Mouse (Mus musculus): Measurements from ENCODE around the gene Smtnl1. TPM values are rescaled to one million over a fixed set of nuclear protein-coding genes. Genes with fewer than 3 reads are reported as not detected.
A peak's percentile ranks its signal among the peaks of the same experiment; 100 is the strongest.

Smtnl1 gene
- polyA plus RNA-seq, 1 experiment from 2014 or later: 0.50 TPM

GRCm38 (mm10) chr2:84826488-84827282 is 4.2 kb upstream of the Smtnl1 start, which contains the start of gene Timm10:
TSS of gene Timm10 (plus strand) at chr2:84826997.
- ATAC-seq (ENCODE audit: low read depth): peak; percentile 79
- peak within 1 kb of the TSS; percentile 99 for H3K4me2 ChIP-seq (ENCODE audit: low read depth, low read length)
- WGBS (ENCODE audit: insufficient replicate concordance): under 1% methylated on average over 34 of the region's 34 CpGs
- peak within 1 kb of the TSS; percentile 95 for H3K27ac ChIP-seq (ENCODE audit: low read length)
- peaks cover 21% of the 10 kb centered on the region for H3K27me3 ChIP-seq (ENCODE audit: control insufficient read depth, insufficient read depth, low read depth, low read length)
- H3K4me3 ChIP-seq (ENCODE audit: low read depth, low read length): peak within 1 kb of the TSS; percentile 74
- H3K9me3 ChIP-seq (replicated peaks; ENCODE audit: control insufficient read depth, low read length): no peaks in the 10 kb centered on the region
- H3K36me3 ChIP-seq (ENCODE audit: control insufficient read depth, insufficient read depth): peaks cover 10% of the 10 kb centered on the region
- H3K4me1 ChIP-seq (ENCODE audit: control insufficient read depth, low read depth, low read length): peaks cover 18% of the 10 kb centered on the region
- peak within 1 kb of the TSS; percentile 79 for H3K9ac ChIP-seq (ENCODE audit: low read depth, low read length)

- ATAC-seq (ENCODE audit: low read depth): no peak
- H3K27ac ChIP-seq (ENCODE audit: low read length): no peak overlapping the region
- H3K36me3 ChIP-seq (ENCODE audit: control insufficient read depth, insufficient read depth): no peaks in the 10 kb centered on the region; the same call in 1 of the 2 replicates
- H3K4me3 ChIP-seq (ENCODE audit: low read depth, low read length): no peak overlapping the region
- H3K4me1 ChIP-seq (ENCODE audit: control insufficient read depth, low read depth, low read length): peaks cover 12% of the 10 kb centered on the region
- WGBS (ENCODE audit: insufficient replicate concordance): 11% methylated on average over 2 of the region's 2 CpGs
- no peak overlapping the region for H3K9ac ChIP-seq (ENCODE audit: low read depth, low read length)
- H3K27me3 ChIP-seq (ENCODE audit: control insufficient read depth, insufficient read depth, low read depth, low read length): peaks cover 43% of the 10 kb centered on the region
- no peak overlapping the region for H3K4me2 ChIP-seq (ENCODE audit: low read depth, low read length)
- no peaks in the 10 kb centered on the region for H3K9me3 ChIP-seq (replicated peaks; ENCODE audit: control insufficient read depth, low read length)
Measured at GRCm38 (mm10) chr2:84823237-84823636, 785 bp upstream of the Smtnl1 start.

- H3K4me2 ChIP-seq (ENCODE audit: low read depth, low read length): no peak overlapping the region
- H3K9me3 ChIP-seq (replicated peaks; ENCODE audit: control insufficient read depth, low read length): no peaks in the 10 kb centered on the region
- H3K27ac ChIP-seq (ENCODE audit: low read length): no peak overlapping the region
- H3K4me1 ChIP-seq (ENCODE audit: control insufficient read depth, low read depth, low read length): peaks cover 3% of the 10 kb centered on the region
- ATAC-seq (ENCODE audit: low read depth): no peak
- WGBS (ENCODE audit: insufficient replicate concordance): 24% methylated on average over 3 of the region's 3 CpGs
- no peaks in the 10 kb centered on the region for H3K36me3 ChIP-seq (ENCODE audit: control insufficient read depth, insufficient read depth)
- H3K27me3 ChIP-seq (ENCODE audit: control insufficient read depth, insufficient read depth, low read depth, low read length): peaks cover 43% of the 10 kb centered on the region
- H3K9ac ChIP-seq (ENCODE audit: low read depth, low read length): no peak overlapping the region
- no peak overlapping the region for H3K4me3 ChIP-seq (ENCODE audit: low read depth, low read length)
Measured at GRCm38 (mm10) chr2:84819861-84820260, 2.6 kb downstream of the Smtnl1 start.

DNA sequence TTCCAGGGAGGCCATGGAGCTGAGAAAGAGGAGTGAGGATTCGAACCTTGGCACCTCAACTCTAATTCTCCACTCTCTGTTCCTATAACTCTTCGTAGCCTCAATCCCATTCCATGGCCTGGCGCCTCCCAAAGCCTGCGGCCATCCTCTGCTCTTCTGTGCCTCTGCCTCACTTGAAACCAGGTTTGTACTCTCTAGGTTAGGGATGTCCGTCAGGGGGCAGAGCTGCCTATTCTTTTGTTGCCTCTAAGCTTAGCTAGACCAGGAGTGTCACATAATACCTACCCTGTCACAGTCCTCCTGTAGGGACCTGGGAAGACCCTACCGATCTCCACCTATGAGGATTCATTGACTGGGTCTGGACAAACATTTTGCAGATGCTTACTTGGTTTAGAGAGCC is 9.8 kb downstream of the Smtnl1 start:
- Histone ChIP-seq H3K4me1 (ENCODE audit: control insufficient read depth, low read depth, low read length) (peaks cover 51% of the 10 kb centered on the region), H3K4me3 (ENCODE audit: low read depth, low read length) (peak overlapping the region; percentile 48; the same call in 1 of the 2 replicates), H3K27me3 (ENCODE audit: control insufficient read depth, insufficient read depth, low read depth, low read length) (no peaks in the 10 kb centered on the region), H3K4me2 (ENCODE audit: low read depth, low read length) (peak overlapping the region; percentile 83), H3K9ac (ENCODE audit: low read depth, low read length) (peak overlapping the region; percentile 73), H3K9me3 (replicated peaks; ENCODE audit: control insufficient read depth, low read length) (no peaks in the 10 kb centered on the region), H3K27ac (ENCODE audit: low read length) (peak overlapping the region; percentile 99), H3K36me3 (ENCODE audit: control insufficient read depth, insufficient read depth) (peaks cover 25% of the 10 kb centered on the region)
- ATAC-seq (ENCODE audit: low read depth): no peak
- WGBS (ENCODE audit: insufficient replicate concordance): 74% methylated on average over 6 of the region's 6 CpGs

- H3K4me2 ChIP-seq (ENCODE audit: low read depth, low read length): peak overlapping the region; percentile 83
- no peaks in the 10 kb centered on the region for H3K27me3 ChIP-seq (ENCODE audit: control insufficient read depth, insufficient read depth, low read depth, low read length)
- H3K27ac ChIP-seq (ENCODE audit: low read length): peak overlapping the region; percentile 99
- peak overlapping the region; percentile 73 for H3K9ac ChIP-seq (ENCODE audit: low read depth, low read length)
- ATAC-seq (ENCODE audit: low read depth): peak; percentile 98
- no peaks in the 10 kb centered on the region for H3K9me3 ChIP-seq (replicated peaks; ENCODE audit: control insufficient read depth, low read length)
- H3K4me1 ChIP-seq (ENCODE audit: control insufficient read depth, low read depth, low read length): peaks cover 53% of the 10 kb centered on the region
- 12% methylated on average over 7 of the region's 7 CpGs for WGBS (ENCODE audit: insufficient replicate concordance)
- H3K4me3 ChIP-seq (ENCODE audit: low read depth, low read length): peak overlapping the region; percentile 48
- H3K36me3 ChIP-seq (ENCODE audit: control insufficient read depth, insufficient read depth): peaks cover 31% of the 10 kb centered on the region
Measured at GRCm38 (mm10) chr2:84811880-84812279, 10.6 kb downstream of the Smtnl1 start.

GRCm38 (mm10) chr2:84810886-84811577 is 11.4 kb downstream of the Smtnl1 start:
- WGBS (ENCODE audit: insufficient replicate concordance): 34% methylated on average over 26 of the region's 26 CpGs
- H3K9ac ChIP-seq (ENCODE audit: low read depth, low read length): peak overlapping the region; percentile 47
- H3K4me2 ChIP-seq (ENCODE audit: low read depth, low read length): peak overlapping the region; percentile 54
- no peaks in the 10 kb centered on the region for H3K27me3 ChIP-seq (ENCODE audit: control insufficient read depth, insufficient read depth, low read depth, low read length)
- ATAC-seq (ENCODE audit: low read depth): peak; percentile 9; the same call in 1 of the 2 replicates
- no peaks in the 10 kb centered on the region for H3K9me3 ChIP-seq (replicated peaks; ENCODE audit: control insufficient read depth, low read length)
- H3K27ac ChIP-seq (ENCODE audit: low read length): peak overlapping the region; percentile 99
- peaks cover 54% of the 10 kb centered on the region for H3K4me1 ChIP-seq (ENCODE audit: control insufficient read depth, low read depth, low read length)
- peak overlapping the region; percentile 47 for H3K4me3 ChIP-seq (ENCODE audit: low read depth, low read length)
- H3K36me3 ChIP-seq (ENCODE audit: control insufficient read depth, insufficient read depth): peaks cover 38% of the 10 kb centered on the region

DNA sequence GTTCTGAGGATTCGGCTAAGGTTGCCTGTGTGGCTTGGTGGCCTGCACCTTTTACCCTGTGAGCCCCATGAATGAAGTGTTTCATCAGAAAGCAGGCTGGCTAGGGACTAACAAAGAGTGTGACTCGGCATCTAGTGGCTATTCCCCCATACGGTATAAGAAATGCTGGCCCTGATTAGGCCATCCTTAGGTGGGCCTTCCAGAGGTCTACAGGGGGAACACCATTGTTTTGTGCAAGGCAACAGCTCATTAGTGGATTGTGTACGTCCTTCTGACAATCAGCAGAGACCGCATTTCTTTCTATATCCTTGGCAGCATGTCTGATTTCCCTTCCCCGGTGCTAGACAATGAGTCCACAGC is 11.9 kb downstream of the Smtnl1 start:
- Histone ChIP-seq H3K27ac (ENCODE audit: low read length) (peak overlapping the region; percentile 99), H3K27me3 (ENCODE audit: control insufficient read depth, insufficient read depth, low read depth, low read length) (no peaks in the 10 kb centered on the region), H3K4me1 (ENCODE audit: control insufficient read depth, low read depth, low read length) (peaks cover 54% of the 10 kb centered on the region), H3K4me3 (ENCODE audit: low read depth, low read length) (peak overlapping the region; percentile 1; the same call in 1 of the 2 replicates), H3K9ac (ENCODE audit: low read depth, low read length) (peak overlapping the region; percentile 15), H3K9me3 (replicated peaks; ENCODE audit: control insufficient read depth, low read length) (no peaks in the 10 kb centered on the region), H3K4me2 (ENCODE audit: low read depth, low read length) (peak overlapping the region; percentile 54), H3K36me3 (ENCODE audit: control insufficient read depth, insufficient read depth) (peaks cover 43% of the 10 kb centered on the region)
- no peak for ATAC-seq (ENCODE audit: low read depth)
- 75% methylated on average over 6 of the region's 6 CpGs for WGBS (ENCODE audit: insufficient replicate concordance)

DNA sequence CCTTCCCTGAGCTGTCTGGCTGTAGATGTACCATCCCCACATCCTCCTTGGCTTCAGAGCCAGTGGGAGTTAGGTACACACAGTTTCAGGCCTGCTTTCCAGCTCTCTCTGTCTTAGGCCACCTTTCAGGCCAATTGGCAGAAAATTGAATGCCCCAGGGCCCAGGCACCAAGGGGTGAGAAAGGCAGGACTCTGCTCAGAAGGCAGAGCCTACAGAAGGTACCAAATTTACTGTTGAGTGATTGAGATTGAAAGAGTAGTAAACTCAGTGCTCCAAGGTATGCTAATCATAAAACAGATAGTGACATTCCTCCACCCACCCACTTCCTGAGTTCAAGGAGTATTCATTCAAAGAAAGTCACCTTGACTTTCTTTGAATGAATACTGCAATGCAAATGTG is 13.1 kb downstream of the Smtnl1 start:
- H3K27ac ChIP-seq (ENCODE audit: low read length): peak overlapping the region; percentile 33; the same call in 1 of the 2 replicates
- H3K36me3 ChIP-seq (ENCODE audit: control insufficient read depth, insufficient read depth): peaks cover 54% of the 10 kb centered on the region

GRCm38 (mm10) chr2:84806546-84806945 is 15.9 kb downstream of the Smtnl1 start:
- no peak overlapping the region for H3K27ac ChIP-seq (ENCODE audit: low read length)

More for the DNA sequence above, 13.1 kb downstream of the Smtnl1 start:
- Histone ChIP-seq H3K4me3 (ENCODE audit: low read depth, low read length) (no peak overlapping the region), H3K9me3 (replicated peaks; ENCODE audit: control insufficient read depth, low read length) (no peaks in the 10 kb centered on the region), H3K27me3 (ENCODE audit: control insufficient read depth, insufficient read depth, low read depth, low read length) (no peaks in the 10 kb centered on the region), H3K9ac (ENCODE audit: low read depth, low read length) (no peak overlapping the region), H3K4me2 (ENCODE audit: low read depth, low read length) (no peak overlapping the region), H3K4me1 (ENCODE audit: control insufficient read depth, low read depth, low read length) (peaks cover 46% of the 10 kb centered on the region)
- ATAC-seq (ENCODE audit: low read depth): no peak

More at GRCm38 (mm10) chr2:84806546-84806945, 15.9 kb downstream of the Smtnl1 start:
- Histone ChIP-seq H3K36me3 (ENCODE audit: control insufficient read depth, insufficient read depth) (peaks cover 73% of the 10 kb centered on the region), H3K4me2 (ENCODE audit: low read depth, low read length) (no peak overlapping the region), H3K4me1 (ENCODE audit: control insufficient read depth, low read depth, low read length) (peaks cover 27% of the 10 kb centered on the region), H3K27me3 (ENCODE audit: control insufficient read depth, insufficient read depth, low read depth, low read length) (no peaks in the 10 kb centered on the region), H3K9me3 (replicated peaks; ENCODE audit: control insufficient read depth, low read length) (no peaks in the 10 kb centered on the region), H3K4me3 (ENCODE audit: low read depth, low read length) (no peak overlapping the region), H3K9ac (ENCODE audit: low read depth, low read length) (no peak overlapping the region)
- WGBS (ENCODE audit: insufficient replicate concordance): 72% methylated on average over 5 of the region's 5 CpGs
- no peak for ATAC-seq (ENCODE audit: low read depth)
